Mouse (Mus musculus): ENCODE data around the gene Zfp369. TPM values are rescaled to one million over a fixed set of nuclear protein-coding genes. Genes with fewer than 3 reads are reported as not detected.

Gene Zfp369
- polyA plus RNA-seq, 1 experiment: 47.6 TPM

Other genes with a start within 250 kb of the Zfp369 start
- gene Spata31d1c, start 245.8 kb upstream of the Zfp369 start, polyA plus RNA-seq (2012; rRNA removed): not detected in 2 replicates
- gene Prss47, start 226.1 kb upstream of the Zfp369 start, polyA plus RNA-seq (2012; rRNA removed): not detected in 2 replicates
- 28.6 and 31.4 TPM in 2 replicates for gene Mfsd14b, start 165.8 kb upstream of the Zfp369 start, polyA plus RNA-seq (2012; rRNA removed)
- gene Olfr465-ps1, start 140.7 kb upstream of the Zfp369 start, polyA plus RNA-seq (2012; rRNA removed): not detected in 2 replicates
- not detected in 2 replicates for gene Olfr466, start 128.6 kb upstream of the Zfp369 start, polyA plus RNA-seq (2012; rRNA removed)
- 0.06 and 0.28 TPM in 2 replicates for gene Nlrp4f, start 72.8 kb upstream of the Zfp369 start, polyA plus RNA-seq (2012; rRNA removed)
- 0.71 and 0.86 TPM in 2 replicates for gene Gm10775, start 19.3 kb upstream of the Zfp369 start, polyA plus RNA-seq (2012; rRNA removed)
- gene Gm10139, start 233.9 kb downstream of the Zfp369 start, polyA plus RNA-seq (2012; rRNA removed): not detected in 2 replicates

Data from frontal cortex, adult 2 months (tissue).